Mouse (Mus musculus) heart, adult 2 months (tissue): ENCODE data around the gene Gm8246. TPM values are rescaled to one million over a fixed set of nuclear protein-coding genes. Genes with fewer than 3 reads are reported as not detected.
"Not testable (repeated sequence)": the region's sequence is repeated elsewhere in the genome, so short reads cannot be mapped to it uniquely, and the experiment has no call there.

ENCODE experiments used
- DNase-seq, 2 experiments: peaks; one replicate each; pipeline ENCODE4 v3.0.0; 2021
- H3K27ac ChIP-seq: fragments of 200-600 bp; 2 replicates; pipeline ENCODE4 v1.8.1; 2022
- H3K27me3 ChIP-seq: fragments of 200-500 bp; 2 replicates; pipeline ENCODE4 v1.6.1; 2012; ENCODE audit warnings: mild to moderate bottlenecking, low read length, inconsistent platforms, mixed read lengths; ENCODE audit not compliant: control insufficient read depth, insufficient read depth
- H3K36me3 ChIP-seq: fragments of 200-500 bp; 2 replicates; pipeline ENCODE4 v1.6.1; 2012; ENCODE audit warnings: low read length, inconsistent platforms; ENCODE audit not compliant: control insufficient read depth, insufficient read depth
- H3K4me1 ChIP-seq: fragments of 200-500 bp; 2 replicates; pipeline ENCODE4 v1.6.1; 2011; ENCODE audit warnings: low read length; ENCODE audit not compliant: control insufficient read depth, insufficient read depth
- H3K4me3 ChIP-seq: fragments of 200-600 bp; 2 replicates; pipeline ENCODE4 v1.8.1; 2022
- H3K79me2 ChIP-seq: fragments of 200-500 bp; replicated peaks from 2 replicates; pipeline ENCODE4 v1.6.1; 2012; ENCODE audit warnings: mild to moderate bottlenecking, inconsistent platforms, low read length, moderate library complexity, mixed read lengths; ENCODE audit not compliant: control insufficient read depth, insufficient read depth
- H3K9ac ChIP-seq: fragments of 200-500 bp; 2 replicates; pipeline ENCODE4 v1.6.1; 2012; ENCODE audit warnings: low read depth, mild to moderate bottlenecking, control low read depth, inconsistent platforms, low read length, mixed read lengths
- WGBS: fragments of 180-500 bp; shearing (Covaris S2); methylation state at CpG from one replicate; pipeline ENCODE4 v1.1.7; 2018; 5-methylcytosine and 5-hydroxymethylcytosine counted together
- intact Hi-C: fragments of 180-260 bp; cut with DNase I; formaldehyde crosslinking; loops from one replicate; pipeline ENCODE4 v1.15.1; 2025
- long read RNA-seq: library from polyadenylated mRNA; stranded (forward); transcript quantifications from one replicate; pipeline ENCODE4 v2.0.0, GENCODE M21; 2021
- polyA plus RNA-seq: library from polyadenylated mRNA; depleted of rRNA; stranded (reverse); fragments of >200 nt; gene quantifications from 2 replicates; pipeline ENCODE4 v1.2.3, GENCODE M21; 2012; rRNA removed
- total RNA-seq, 2 experiments: library from RNA; stranded (reverse); gene quantifications; 2 replicates each; pipeline ENCODE4 v1.2.3; 2021

Gm8246 gene
- not detected for total RNA-seq
- polyA plus RNA-seq = not detected in 2 replicates
- long read RNA-seq = 0 reads

GRCm38 (mm10) chr14:5477730-5478129, at the start of gene Gm8246:
TSS of gene Gm8246 (minus strand) at chr14:5477830.
- WGBS = no CpG with 5 or more reads among the region's 3 CpGs
- intact Hi-C loops, H3K27ac ChIP-seq, H3K4me3 ChIP-seq, H3K4me1 ChIP-seq, H3K79me2 ChIP-seq, H3K27me3 ChIP-seq, H3K9ac ChIP-seq, H3K36me3 ChIP-seq, DNase-seq: not testable (repeated sequence)

GRCm38 (mm10) chr14:5501374-5501773, 23.7 kb upstream of the Gm8246 start, which contains the start of gene Gm3488:
TSS of gene Gm3488 (plus strand) at chr14:5501674.
- H3K36me3 ChIP-seq, H3K27ac ChIP-seq, intact Hi-C loops, H3K4me3 ChIP-seq, DNase-seq, H3K27me3 ChIP-seq, H3K79me2 ChIP-seq, H3K4me1 ChIP-seq, H3K9ac ChIP-seq: not testable (repeated sequence)
- no CpG with 5 or more reads among the region's 35 CpGs for WGBS

GRCm38 (mm10) chr14:5483907-5484306, 6.3 kb upstream of the Gm8246 start, which contains the start of gene Gm3187:
TSS of gene Gm3187 (plus strand) at chr14:5484207.
- DNase-seq, H3K27me3 ChIP-seq, H3K4me3 ChIP-seq, H3K4me1 ChIP-seq, H3K36me3 ChIP-seq, H3K9ac ChIP-seq, H3K79me2 ChIP-seq, H3K27ac ChIP-seq, intact Hi-C loops: not testable (repeated sequence)
- WGBS = 74% methylated on average over 4 of the region's 5 CpGs

- WGBS = no CpG with 5 or more reads among the region's 19 CpGs
- H3K4me1 ChIP-seq, intact Hi-C loops, H3K36me3 ChIP-seq, H3K27me3 ChIP-seq, DNase-seq, H3K9ac ChIP-seq, H3K79me2 ChIP-seq, H3K27ac ChIP-seq, H3K4me3 ChIP-seq: not testable (repeated sequence)
These were observed 17.2 kb downstream of the Gm8246 start for GRCm38 (mm10) chr14:5460469-5460868.

GRCm38 (mm10) chr14:5455367-5455766, 22.3 kb downstream of the Gm8246 start, which contains the start of gene Gm3194:
TSS of gene Gm3194 (minus strand) at chr14:5455467.
- H3K36me3 ChIP-seq = not testable (repeated sequence)

More at GRCm38 (mm10) chr14:5455367-5455766, 22.3 kb downstream of the Gm8246 start, which contains the start of gene Gm3194:
- H3K4me1 ChIP-seq, H3K27ac ChIP-seq, H3K79me2 ChIP-seq, H3K27me3 ChIP-seq, H3K4me3 ChIP-seq, H3K9ac ChIP-seq, intact Hi-C loops, DNase-seq: not testable (repeated sequence)
- WGBS = no CpG with 5 or more reads among the region's 3 CpGs

Other genes starting within 250 kb of the Gm8246 start
- gene Gm3526, start 217.2 kb downstream of the Gm8246 start, total RNA-seq = not detected
- gene Gm3526, start 217.2 kb downstream of the Gm8246 start, polyA plus RNA-seq = 0.06 TPM in 1 of 2 replicates, not detected in the other
- not detected for gene Gm3542, start 142.9 kb downstream of the Gm8246 start, total RNA-seq
- not detected in 2 replicates for gene Gm3542, start 142.9 kb downstream of the Gm8246 start, polyA plus RNA-seq
- not detected for gene Gm3500, start 88.8 kb downstream of the Gm8246 start, total RNA-seq
- gene Gm3500, start 88.8 kb downstream of the Gm8246 start, polyA plus RNA-seq = 0.35 TPM in 1 of 2 replicates, not detected in the other
- gene Gm3194, start 22.4 kb downstream of the Gm8246 start, total RNA-seq = under 1 TPM; 0.32 to 0.34 TPM
- 0.29 and 0.43 TPM in 2 replicates for gene Gm3194, start 22.4 kb downstream of the Gm8246 start, polyA plus RNA-seq
- gene Gm3187, start 6.4 kb upstream of the Gm8246 start, total RNA-seq = not detected
- gene Gm3187, start 6.4 kb upstream of the Gm8246 start, polyA plus RNA-seq = not detected in 2 replicates
- under 1 TPM in 1 of 2 experiments, not detected in 1; 0.18 TPM for gene Gm3488, start 23.8 kb upstream of the Gm8246 start, total RNA-seq
- 0.47 TPM in 1 of 2 replicates, not detected in the other for gene Gm3488, start 23.8 kb upstream of the Gm8246 start, polyA plus RNA-seq
- gene Gm3532, start 60.7 kb upstream of the Gm8246 start, total RNA-seq = not detected
- gene Gm3532, start 60.7 kb upstream of the Gm8246 start, polyA plus RNA-seq = not detected in 2 replicates
- gene Gm8265, start 155.2 kb upstream of the Gm8246 start, total RNA-seq = not detected
- gene Gm8265, start 155.2 kb upstream of the Gm8246 start, polyA plus RNA-seq = not detected in 2 replicates
- gene Gm9603, start 209.6 kb upstream of the Gm8246 start, total RNA-seq = not detected
- gene Gm9603, start 209.6 kb upstream of the Gm8246 start, polyA plus RNA-seq = not detected in 2 replicates